Mouse (Mus musculus) megakaryocyte-erythroid progenitor cell, adult 5-6 weeks (primary cell): ENCODE measurements around the gene Mecom. TPM values are rescaled to one million over a fixed set of nuclear protein-coding genes. Genes with fewer than 3 reads are reported as not detected.

Source experiments
- ATAC-seq: replicated peaks from 2 replicates; pipeline ENCODE4 v1.8.0; 2016; ENCODE audit warnings: mild to moderate bottlenecking, inconsistent platforms; ENCODE audit not compliant: severe bottlenecking, poor library complexity, low FRiP score, low TSS enrichment
- total RNA-seq, 2 experiments: library from RNA; stranded (forward) in 1 of 2; stranded (reverse) in 1 of 2; fragments of 200-1000, 215-1000 nt in 1 of 2; fragments of >200 nt in 1 of 2; fragmentation: Nextera tagmentation in 1 of 2; gene quantifications; 2 replicates each; pipeline ENCODE4 v1.2.3; 2014 to 2017

The Mecom gene
- total RNA-seq, 2 experiments from 2014 or later = 8.8 TPM; not detected in 1

DNA sequence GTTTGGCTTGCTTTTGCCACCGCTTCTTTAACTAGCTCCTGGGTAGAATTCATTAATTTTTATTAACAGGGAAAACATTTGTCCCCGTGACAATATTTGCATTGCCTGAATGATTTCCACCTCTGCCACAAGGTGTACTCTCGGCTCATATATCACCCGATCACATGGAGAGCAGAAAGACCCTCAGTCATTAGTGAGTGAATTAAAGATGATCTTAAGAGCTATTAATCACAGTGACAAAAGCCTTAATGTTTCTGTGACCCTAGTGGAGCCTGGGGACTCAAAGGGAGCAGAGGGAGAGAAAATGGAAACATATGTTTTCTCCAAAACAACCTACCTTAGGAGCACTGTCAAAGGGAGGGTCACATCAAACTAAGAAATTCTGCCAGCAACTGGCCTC lies 261.3 kb downstream of the Mecom start:
- no peak for ATAC-seq

DNA sequence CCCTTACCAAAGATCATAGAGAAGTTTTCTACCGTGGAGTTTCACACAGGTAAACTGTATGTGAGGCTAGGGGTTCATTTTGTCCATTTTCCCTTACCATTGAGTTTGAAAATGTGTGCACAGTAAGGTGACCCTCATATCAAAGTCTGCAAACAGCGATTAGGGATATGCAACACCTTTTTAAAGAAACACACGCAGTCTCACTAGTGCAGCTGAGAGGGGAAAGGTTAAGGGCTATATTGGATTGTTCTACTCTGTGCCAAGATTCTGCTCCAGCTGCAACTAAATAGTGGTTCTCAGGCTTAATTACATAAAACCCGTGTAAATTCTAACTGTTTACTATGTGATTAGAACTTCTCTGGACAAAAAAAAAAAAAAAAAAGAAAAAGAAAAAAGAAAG lies 263.7 kb downstream of the Mecom start:
- no peak for ATAC-seq

DNA sequence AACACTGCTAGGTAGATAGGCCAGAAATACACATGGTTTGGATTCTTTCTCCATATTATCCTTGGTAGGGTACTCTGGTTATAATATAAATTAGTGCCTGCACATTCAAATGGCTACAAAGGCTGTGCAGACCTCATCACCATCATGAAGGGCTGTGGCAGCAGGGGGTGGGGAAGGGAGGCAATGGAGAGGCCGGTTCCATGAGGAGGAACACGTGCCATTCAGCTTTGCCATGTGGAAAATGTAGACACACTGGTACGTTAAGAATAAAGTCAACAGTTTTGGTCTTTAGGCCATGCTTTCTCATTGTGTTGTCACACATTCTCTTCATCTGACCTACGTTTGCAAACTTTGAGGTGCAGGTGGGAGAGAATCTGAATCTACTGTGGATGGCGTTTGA lies 264.2 kb downstream of the Mecom start:
- no peak for ATAC-seq

DNA sequence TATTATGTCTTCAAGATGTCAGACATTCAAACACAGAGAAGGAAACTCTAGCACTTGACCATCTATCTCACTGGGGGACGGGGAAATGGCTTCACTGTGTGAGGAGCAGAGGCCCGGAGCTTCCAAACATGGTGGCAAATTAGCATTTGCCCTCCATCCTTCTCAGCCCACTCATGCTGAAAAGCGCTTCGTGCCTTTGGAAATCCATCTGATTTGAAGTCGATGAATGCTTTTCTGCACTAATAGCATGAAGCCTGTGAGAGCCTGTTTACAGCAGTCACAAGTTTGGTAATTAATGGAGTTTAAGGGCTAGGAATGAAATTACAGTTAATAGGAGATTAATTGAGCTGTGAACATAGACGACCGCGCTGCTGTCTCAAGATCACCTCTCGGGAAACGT lies 270.2 kb downstream of the Mecom start:
- no peak for ATAC-seq

DNA sequence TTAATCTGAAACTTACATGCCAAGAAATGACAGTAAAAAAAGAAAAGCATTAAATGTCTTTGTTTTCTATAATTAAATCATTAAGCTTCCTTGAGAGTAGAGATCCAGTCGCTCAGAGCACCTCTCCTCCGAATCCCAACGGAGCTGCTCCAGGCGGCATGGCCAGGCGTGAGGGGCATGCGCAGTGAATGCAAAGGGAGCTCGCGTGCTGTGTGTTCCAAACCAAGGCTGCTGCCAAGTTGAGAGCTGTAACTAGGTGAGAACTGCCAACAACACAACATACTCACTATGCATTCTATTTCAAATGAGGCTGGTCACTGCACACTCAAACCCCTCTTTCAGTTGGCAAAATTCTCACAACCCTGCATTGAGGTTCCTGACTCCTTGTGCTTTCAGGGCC lies 271.7 kb downstream of the Mecom start:
- ATAC-seq = no peak

DNA sequence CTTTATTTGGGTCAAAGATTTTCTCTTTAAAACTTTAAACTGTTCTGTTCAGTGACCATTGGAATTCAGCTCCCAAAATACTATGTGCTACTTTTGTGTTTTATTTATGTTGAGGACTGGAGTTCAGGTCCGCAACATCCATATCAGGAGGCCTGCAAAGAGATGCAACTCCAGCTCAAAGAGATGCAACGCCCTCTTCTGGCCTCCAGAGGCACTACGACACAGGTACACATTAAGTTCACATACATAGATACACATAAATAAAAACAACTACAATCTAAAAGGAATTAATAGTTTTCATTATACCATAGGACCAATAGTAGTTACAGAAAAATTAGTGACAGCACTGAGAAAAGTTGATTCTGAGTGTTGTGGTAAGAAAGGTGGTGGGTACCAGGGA lies 278.6 kb downstream of the Mecom start:
- ATAC-seq = no peak

DNA sequence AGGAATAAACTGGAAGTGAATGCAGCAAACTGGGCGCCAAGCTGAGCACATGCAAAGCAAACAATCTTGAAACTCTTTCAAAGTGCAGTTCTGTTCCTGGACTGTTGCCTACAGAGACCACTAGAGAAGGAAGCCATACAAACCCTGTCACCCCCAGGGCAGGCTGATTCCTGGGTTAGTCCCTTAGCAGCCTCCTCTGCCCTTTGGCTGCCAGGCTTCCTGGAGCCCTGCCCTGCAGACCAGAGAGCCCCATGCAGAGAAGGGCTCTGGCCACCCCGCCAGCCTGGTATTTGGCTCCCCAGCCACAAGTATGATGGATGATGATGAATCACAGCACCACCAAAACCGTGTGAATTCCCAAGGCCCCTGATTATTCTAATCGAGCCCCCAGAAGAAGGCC lies 286.9 kb downstream of the Mecom start:
- ATAC-seq = no peak

DNA sequence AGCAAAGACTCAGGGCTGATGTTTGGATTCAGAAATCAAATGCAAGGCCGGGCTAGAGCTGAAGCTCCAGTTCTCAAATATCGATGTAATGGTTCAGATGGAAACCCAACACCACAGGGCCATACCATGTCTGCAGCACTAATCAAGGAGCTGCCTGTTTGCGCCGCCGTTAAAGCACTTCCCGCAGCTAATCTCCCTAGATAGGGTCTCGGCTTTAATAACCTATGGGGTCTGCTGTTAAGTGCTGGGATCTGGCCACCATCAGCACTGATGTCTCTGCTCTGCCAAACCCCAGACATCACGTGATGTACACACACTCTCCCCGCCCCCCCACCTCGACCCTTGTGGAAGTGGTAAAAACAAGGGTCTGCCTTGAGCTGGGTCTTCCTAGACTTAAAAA lies 289.4 kb downstream of the Mecom start:
- no peak for ATAC-seq

DNA sequence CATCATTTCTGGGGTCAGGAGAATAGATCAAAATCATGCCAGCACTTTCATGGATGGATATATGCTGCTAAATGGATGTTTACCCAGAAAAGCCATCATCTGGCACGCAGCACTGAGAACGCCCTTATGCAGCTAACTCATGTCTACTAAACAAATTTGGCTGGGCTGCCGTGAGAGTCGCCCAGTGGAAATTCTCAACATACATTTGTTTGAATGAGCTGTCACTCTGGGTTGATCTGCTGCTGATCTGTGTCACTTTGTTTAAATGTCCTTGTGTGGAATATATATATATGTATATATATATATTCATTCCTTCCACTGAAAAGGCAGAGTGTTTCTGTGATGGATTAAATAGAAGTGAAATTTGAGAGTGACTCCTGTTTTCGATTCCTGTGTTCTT lies 290.0 kb downstream of the Mecom start:
- ATAC-seq = no peak

DNA sequence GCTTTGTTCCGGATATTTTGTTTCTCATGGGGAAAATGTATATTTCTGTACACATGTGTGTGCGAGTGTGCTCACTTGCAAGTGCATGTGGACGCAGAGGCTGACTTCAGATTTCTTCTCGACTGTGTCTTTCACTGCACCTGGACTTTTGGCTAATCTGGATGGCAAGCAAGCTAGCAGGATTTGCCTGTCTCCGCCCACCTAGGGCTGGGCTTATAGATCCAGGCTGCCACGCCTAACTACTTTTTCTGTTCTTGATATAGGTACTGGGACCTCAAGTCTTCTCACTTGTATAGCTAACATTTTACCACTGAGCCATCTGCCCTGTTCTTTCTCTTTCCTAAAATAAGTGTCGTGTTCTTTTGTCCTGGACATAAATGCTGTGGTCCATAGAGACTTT lies 290.9 kb downstream of the Mecom start:
- ATAC-seq = no peak

DNA sequence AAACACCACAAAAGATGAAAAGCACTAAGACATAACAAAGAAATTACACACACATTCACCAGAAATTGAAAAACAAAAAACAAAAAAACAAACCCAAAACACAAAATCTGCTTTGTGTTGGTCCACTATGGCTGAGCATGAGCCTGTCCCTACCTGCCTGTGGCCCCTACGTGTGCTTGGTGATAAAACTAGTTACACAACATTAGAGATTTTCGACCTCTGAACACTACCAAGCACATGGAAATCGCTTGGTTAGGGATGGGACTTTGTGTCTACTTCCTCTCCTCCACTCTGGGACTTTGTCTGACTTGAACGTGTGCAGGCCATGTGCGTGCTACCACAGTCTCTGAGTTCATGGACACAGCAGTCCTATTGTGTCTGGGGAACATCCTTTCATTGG lies 292.0 kb downstream of the Mecom start:
- no peak for ATAC-seq

DNA sequence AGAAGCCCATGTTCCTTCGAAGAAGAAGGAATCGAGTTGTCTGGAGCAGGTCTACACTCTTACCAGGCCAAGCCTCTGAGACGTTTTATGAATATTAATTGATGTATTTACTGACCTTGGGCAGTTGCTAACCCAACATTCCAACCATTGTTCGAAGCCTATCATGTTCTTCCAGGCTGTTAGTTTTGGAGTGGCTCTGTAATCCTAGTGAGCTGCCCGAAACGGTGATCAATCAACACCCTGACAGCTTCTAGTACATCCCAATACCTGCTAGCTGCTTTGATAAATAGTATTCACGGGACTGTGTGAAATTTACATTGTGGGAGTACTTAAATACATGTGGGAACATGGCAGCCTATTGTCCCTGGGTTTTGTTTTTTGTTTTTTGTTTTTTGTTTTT lies 293.4 kb downstream of the Mecom start:
- no peak for ATAC-seq

DNA sequence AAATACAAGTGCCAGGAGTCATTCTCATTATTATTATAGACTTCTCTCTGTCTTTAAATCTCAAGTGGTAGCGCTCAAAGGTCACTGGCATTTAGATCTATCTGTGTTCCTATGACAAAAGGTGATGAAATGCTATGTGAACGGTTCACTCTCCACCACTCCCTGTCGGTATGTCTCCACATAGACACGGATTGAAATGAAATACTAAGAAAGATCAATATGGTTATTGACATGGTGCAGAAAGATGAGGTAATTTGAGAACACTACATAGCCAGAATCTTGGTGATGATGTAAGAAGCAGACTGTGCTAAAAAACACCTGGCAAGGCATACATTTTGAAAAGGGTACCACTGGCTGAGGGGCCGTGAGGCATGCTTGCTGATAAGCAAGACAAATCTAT lies 294.1 kb downstream of the Mecom start:
- ATAC-seq = no peak

DNA sequence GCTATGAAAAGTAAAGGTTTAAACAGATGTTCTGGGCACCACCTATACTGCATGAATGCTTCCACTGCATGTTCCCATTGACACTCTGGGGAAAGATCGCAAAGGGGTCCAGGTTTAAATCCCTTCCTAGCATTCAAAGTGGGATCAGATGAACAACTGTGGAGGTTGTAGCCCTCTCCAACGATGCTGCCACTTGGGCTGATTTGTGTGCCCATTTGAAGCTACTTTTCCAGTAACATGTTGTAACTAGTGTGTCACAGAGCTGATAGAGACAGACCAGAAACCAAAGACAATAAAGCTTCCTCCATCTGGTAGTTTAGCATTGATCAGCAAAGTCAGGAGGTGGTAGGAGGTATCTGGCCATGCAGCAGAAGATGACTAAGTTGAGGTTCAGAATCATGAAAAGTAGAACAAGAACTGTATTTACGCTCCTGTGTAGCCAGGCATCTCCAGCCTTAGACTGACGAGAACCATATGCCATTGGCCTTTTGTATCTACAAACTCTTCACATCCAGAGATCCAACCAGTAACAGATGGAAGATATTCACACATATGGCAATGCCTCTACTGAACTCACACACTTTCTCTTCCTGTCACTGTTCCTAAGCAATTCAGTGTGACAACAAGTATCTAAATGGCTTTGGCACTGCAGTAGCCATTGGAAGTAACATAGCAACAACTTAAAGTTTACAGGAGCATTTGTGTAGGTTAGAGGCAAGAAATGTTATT lies 299.0 kb downstream of the Mecom start:
- no peak for ATAC-seq

DNA sequence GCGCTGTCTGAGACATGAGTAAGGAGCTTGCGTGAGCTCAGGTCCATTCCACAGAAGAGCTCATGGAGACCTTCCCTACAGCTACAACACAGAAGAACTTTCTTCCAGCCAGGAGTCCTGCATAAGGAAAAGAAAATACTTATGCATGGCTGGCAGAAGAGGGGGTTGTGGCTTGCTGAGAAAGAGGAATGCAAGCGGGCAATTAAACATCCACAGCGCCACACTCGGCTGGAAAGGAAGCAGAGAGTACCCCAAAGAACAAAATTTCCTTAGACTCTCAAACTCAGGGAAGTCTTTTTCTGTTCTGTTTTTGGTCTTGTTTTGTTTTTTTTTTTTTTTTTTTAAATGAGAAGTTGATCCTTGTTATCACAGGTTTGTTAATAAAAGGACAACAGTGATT lies 300.6 kb downstream of the Mecom start:
- no peak for ATAC-seq

DNA sequence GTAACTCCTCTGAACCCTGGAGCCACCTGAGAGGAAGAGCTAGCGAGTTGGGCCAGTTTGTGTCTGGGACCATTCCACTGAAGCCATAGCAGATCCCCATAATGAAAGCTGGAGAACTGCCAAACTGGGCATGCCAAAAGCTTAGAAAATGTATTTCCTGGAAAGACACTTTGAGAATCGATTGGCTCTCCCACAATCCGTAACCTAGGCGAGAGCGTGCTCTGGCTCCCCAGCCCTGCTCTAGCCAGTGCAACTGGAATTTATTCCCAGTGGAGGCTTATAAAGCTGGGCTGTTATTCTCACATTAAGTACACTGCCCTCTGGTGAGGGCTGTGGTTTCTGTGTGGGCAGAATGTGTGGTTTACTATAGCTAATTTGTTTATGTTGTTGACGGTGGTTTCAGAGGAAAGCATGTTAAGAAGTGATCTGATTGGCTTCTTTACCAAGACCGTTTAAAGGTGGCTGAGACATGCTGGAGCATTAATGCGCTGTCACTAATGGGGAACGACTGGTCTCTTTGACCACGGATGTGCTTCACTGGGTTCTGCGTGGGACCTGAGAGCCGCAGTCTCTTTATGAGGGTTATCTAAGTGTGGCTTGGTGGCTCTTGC lies 301.3 kb downstream of the Mecom start:
- ATAC-seq = peak; percentile 50

DNA sequence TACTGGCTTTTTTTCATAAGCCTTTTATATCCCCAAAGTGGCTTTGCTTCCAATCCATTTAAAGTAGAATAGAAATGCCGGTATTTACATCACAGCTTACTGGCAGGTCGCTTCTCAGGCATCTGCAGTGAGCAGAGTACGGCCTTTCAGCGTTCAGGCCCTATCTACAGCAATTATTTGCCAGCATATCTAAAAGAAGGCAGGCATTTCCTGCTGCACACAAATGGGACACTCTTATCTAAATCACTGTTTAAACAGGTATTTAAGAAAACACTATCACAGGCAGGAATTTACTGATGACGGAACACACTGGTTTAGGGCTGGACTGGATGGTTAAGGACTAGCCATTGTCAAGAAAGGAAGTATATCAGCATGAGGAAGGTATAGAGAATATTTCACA lies 301.9 kb downstream of the Mecom start:
- ATAC-seq = peak; percentile 77

DNA sequence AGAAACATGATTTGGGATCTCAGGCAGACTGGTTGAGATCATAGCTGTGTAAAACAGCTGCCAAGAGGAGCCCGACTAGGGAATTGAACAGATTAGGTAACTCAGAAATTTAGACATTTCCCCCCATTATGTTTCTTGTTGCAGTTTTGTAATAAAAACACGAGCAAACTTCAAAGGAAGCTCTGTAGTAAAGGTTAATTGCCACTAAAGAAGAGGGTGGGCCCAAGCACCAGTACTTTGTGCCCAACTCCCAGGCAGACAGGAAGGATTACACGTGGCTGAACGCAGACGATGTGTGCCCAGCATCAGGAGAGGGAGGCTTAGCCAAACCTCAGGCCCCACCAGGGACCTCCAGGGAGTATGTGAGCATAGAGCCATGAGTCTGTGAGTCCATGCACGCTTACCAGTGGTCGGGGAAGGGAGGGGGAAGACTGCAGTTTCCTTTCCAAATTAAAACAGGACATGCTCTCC lies 303.4 kb downstream of the Mecom start:
- ATAC-seq = no peak

DNA sequence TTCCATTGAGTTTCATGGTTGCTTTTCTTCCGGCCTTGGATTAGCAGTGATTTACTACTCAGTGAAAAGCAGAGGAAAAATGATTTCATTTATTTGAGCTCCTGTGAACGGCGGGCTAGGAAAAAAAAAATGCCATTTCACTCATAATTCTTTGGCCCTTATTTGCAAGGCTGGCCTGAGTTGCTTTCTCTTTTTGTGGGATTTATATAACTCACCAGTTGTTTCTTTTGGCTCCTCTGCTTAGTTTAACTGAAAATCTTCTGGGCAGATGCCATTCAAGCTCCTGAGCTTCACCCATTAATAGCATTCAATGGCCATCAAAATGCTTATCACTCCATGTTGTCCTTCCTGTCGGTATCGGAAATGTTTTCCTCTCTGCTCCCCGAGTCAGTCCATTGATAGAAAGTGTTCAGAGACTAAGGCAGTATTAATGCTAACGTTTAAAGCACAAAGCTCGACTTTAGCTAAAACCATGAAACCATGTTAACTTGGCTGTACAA lies 304.0 kb downstream of the Mecom start:
- ATAC-seq = no peak

DNA sequence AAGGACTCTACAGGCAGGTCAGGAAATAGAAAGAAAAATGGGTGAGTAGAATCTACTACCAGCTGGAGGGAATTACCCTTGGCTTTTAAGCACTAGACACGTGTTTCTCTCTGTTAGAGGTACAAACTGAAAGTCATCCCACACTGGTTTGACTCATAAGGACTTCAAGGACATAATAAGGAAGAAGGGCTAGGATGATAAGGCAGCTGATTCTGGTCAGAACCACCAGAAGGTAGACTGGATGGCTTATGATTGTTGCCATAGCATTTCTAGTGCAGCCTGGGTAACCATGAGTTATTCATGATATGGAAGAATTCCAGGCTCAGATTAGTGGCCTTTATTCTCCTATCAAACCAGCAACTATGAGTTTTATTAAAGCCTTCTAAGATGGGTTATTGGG lies 308.4 kb downstream of the Mecom start:
- peak; percentile 88 for ATAC-seq

DNA sequence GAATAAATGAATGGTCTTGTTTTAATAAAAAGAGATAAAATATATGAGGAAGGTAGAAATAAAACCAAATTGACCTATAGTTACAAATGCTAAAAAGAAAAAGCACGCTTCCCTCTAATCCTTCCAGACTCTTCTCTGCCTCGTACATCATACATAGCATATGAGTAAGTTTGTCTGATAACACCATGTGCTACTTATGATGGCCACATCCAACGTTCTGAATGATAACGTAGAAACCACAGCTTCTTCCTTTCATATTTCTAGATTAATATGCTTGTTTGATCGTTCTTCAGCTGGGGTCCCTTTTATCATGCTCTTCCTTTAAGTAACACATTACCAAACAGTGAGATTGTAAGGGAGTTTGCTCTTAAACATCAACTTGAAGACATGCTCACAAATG lies 310.3 kb downstream of the Mecom start:
- ATAC-seq = peak; percentile 51
